Mouse (Mus musculus): ENCODE data around the gene Tsn. TPM values are rescaled to one million over a fixed set of nuclear protein-coding genes. Genes with fewer than 3 reads are reported as not detected.

Tsn gene
- polyA plus RNA-seq, 1 experiment from 2014 or later: 189 TPM

- Histone ChIP-seq H3K9ac (peak overlapping the region; percentile 86), H3K27ac (peak overlapping the region; percentile 91), H3K27me3 (peaks cover 2% of the 10 kb centered on the region; the same call in 1 of the 2 replicates), H3K4me3 (peak overlapping the region; percentile 91), H3K4me2 (peak overlapping the region; percentile 69), H3K36me3 (peaks cover 13% of the 10 kb centered on the region; the same call in 1 of the 2 replicates), H3K9me3 (replicated peaks) (no peaks in the 10 kb centered on the region), H3K4me1 (replicated peaks) (peaks cover 8% of the 10 kb centered on the region)
- peak; percentile 97 for ATAC-seq (replicated peaks; ENCODE audit: insufficient number of reproducible peaks, insufficient read depth, low FRiP score, low read depth)
- under 1% methylated on average over 67 of the region's 67 CpGs for WGBS
These were observed 538 bp downstream of the Tsn start for GRCm38 (mm10) chr1:118310780-118311621.

GRCm38 (mm10) chr1:118297719-118298118, 13.8 kb downstream of the Tsn start:
- no peak for ATAC-seq (replicated peaks; ENCODE audit: insufficient number of reproducible peaks, insufficient read depth, low FRiP score, low read depth)
- Histone ChIP-seq H3K4me1 (replicated peaks) (no peaks in the 10 kb centered on the region), H3K36me3 (peaks cover 61% of the 10 kb centered on the region), H3K27ac (no peak overlapping the region), H3K9ac (no peak overlapping the region), H3K4me3 (no peak overlapping the region), H3K9me3 (replicated peaks) (no peaks in the 10 kb centered on the region), H3K27me3 (no peaks in the 10 kb centered on the region), H3K4me2 (no peak overlapping the region)
- 90% methylated on average over 2 of the region's 2 CpGs for WGBS

GRCm38 (mm10) chr1:118296673-118297072, 14.9 kb downstream of the Tsn start:
- WGBS: 79% methylated on average over 3 of the region's 3 CpGs
- Histone ChIP-seq H3K27ac (no peak overlapping the region), H3K9ac (no peak overlapping the region), H3K36me3 (peaks cover 51% of the 10 kb centered on the region), H3K9me3 (replicated peaks) (no peaks in the 10 kb centered on the region), H3K4me3 (no peak overlapping the region), H3K4me1 (replicated peaks) (no peaks in the 10 kb centered on the region), H3K27me3 (no peaks in the 10 kb centered on the region), H3K4me2 (no peak overlapping the region)
- ATAC-seq (replicated peaks; ENCODE audit: insufficient number of reproducible peaks, insufficient read depth, low FRiP score, low read depth): no peak

- Histone ChIP-seq H3K9ac (no peak overlapping the region), H3K4me1 (replicated peaks) (no peaks in the 10 kb centered on the region), H3K4me3 (no peak overlapping the region), H3K4me2 (no peak overlapping the region), H3K36me3 (peaks cover 34% of the 10 kb centered on the region), H3K27me3 (no peaks in the 10 kb centered on the region), H3K27ac (no peak overlapping the region), H3K9me3 (replicated peaks) (no peaks in the 10 kb centered on the region)
- ATAC-seq (replicated peaks; ENCODE audit: insufficient number of reproducible peaks, insufficient read depth, low FRiP score, low read depth): no peak
- WGBS: 68% methylated on average over 5 of the region's 5 CpGs
These were observed 16.7 kb downstream of the Tsn start for GRCm38 (mm10) chr1:118294826-118295225.

- H3K4me2 ChIP-seq: no peak overlapping the region
- 93% methylated on average over 3 of the region's 3 CpGs for WGBS
- H3K9ac ChIP-seq: no peak overlapping the region
- no peak overlapping the region for H3K27ac ChIP-seq
- H3K4me1 ChIP-seq (replicated peaks): no peaks in the 10 kb centered on the region
- no peak overlapping the region for H3K4me3 ChIP-seq
- ATAC-seq (replicated peaks; ENCODE audit: insufficient number of reproducible peaks, insufficient read depth, low FRiP score, low read depth): 0 out of 2 replicates have a peak, but pooled peaks have one; percentile 10
- no peaks in the 10 kb centered on the region for H3K9me3 ChIP-seq (replicated peaks)
- no peaks in the 10 kb centered on the region for H3K27me3 ChIP-seq
- H3K36me3 ChIP-seq: peaks cover 27% of the 10 kb centered on the region
These were observed 17.3 kb downstream of the Tsn start for GRCm38 (mm10) chr1:118294192-118294591.

- WGBS: 86% methylated on average over 4 of the region's 4 CpGs
- Histone ChIP-seq H3K27ac (no peak overlapping the region), H3K4me2 (no peak overlapping the region), H3K36me3 (peaks cover 11% of the 10 kb centered on the region; the same call in 1 of the 2 replicates), H3K27me3 (no peaks in the 10 kb centered on the region), H3K9me3 (replicated peaks) (no peaks in the 10 kb centered on the region), H3K4me3 (no peak overlapping the region), H3K4me1 (replicated peaks) (no peaks in the 10 kb centered on the region), H3K9ac (no peak overlapping the region)
- ATAC-seq (replicated peaks; ENCODE audit: insufficient number of reproducible peaks, insufficient read depth, low FRiP score, low read depth): no peak
These were observed 19.2 kb downstream of the Tsn start for GRCm38 (mm10) chr1:118292291-118292690.

- no peak overlapping the region for H3K9ac ChIP-seq
- no peaks in the 10 kb centered on the region for H3K36me3 ChIP-seq
- H3K9me3 ChIP-seq (replicated peaks): no peaks in the 10 kb centered on the region
- no peaks in the 10 kb centered on the region for H3K4me1 ChIP-seq (replicated peaks)
- WGBS: 13% methylated on average over 2 of the region's 2 CpGs
- ATAC-seq (replicated peaks; ENCODE audit: insufficient number of reproducible peaks, insufficient read depth, low FRiP score, low read depth): no peak
- H3K27ac ChIP-seq: no peak overlapping the region
- H3K4me3 ChIP-seq: no peak overlapping the region
- H3K27me3 ChIP-seq: no peaks in the 10 kb centered on the region
- H3K4me2 ChIP-seq: no peak overlapping the region
These were observed 36.4 kb downstream of the Tsn start for GRCm38 (mm10) chr1:118275139-118275538.

GRCm38 (mm10) chr1:118251931-118252330, 59.6 kb downstream of the Tsn start:
- no peak overlapping the region for H3K4me3 ChIP-seq
- no peaks in the 10 kb centered on the region for H3K27me3 ChIP-seq
- H3K4me1 ChIP-seq (replicated peaks): no peaks in the 10 kb centered on the region
- H3K9me3 ChIP-seq (replicated peaks): no peaks in the 10 kb centered on the region
- no peak overlapping the region for H3K27ac ChIP-seq
- no peaks in the 10 kb centered on the region for H3K36me3 ChIP-seq
- H3K4me2 ChIP-seq: no peak overlapping the region
- 54% methylated on average over 2 of the region's 2 CpGs for WGBS
- no peak overlapping the region for H3K9ac ChIP-seq
- ATAC-seq (replicated peaks; ENCODE audit: insufficient number of reproducible peaks, insufficient read depth, low FRiP score, low read depth): no peak

Other genes with a start within 250 kb of the Tsn start
- gene Gm29106, start 135.2 kb downstream of the Tsn start, polyA plus RNA-seq (2015; fragmentation: Nextera tagmentation; extraction: Ambion mirVana): 0.04 and 0.05 TPM in 2 replicates
- 41.6 and 42.6 TPM in 2 replicates for gene Nifk, start 10.1 kb upstream of the Tsn start, polyA plus RNA-seq (2015; fragmentation: Nextera tagmentation; extraction: Ambion mirVana)
- 89.6 and 91.1 TPM in 2 replicates for gene Clasp1, start 77.3 kb upstream of the Tsn start, polyA plus RNA-seq (2015; fragmentation: Nextera tagmentation; extraction: Ambion mirVana)